Mouse (Mus musculus): ENCODE results near the gene Wdr78. TPM values are rescaled to one million over a fixed set of nuclear protein-coding genes. Genes with fewer than 3 reads are reported as not detected.

Gene Wdr78
- total RNA-seq, 2 experiments from 2014 or later, result 1.6 to 1.7 TPM

GRCm38 (mm10) chr4:102989391-102989790, 125.0 kb downstream of the Wdr78 start:
- no peak for ATAC-seq (replicated peaks; ENCODE audit: low FRiP score, poor library complexity, severe bottlenecking)

GRCm38 (mm10) chr4:102988526-102988925, 125.8 kb downstream of the Wdr78 start:
- no peak for ATAC-seq (replicated peaks; ENCODE audit: low FRiP score, poor library complexity, severe bottlenecking)

Other genes starting within 250 kb of the Wdr78 start
- 3.2 TPM in 1 of 2 replicates, not detected in the other for gene Tctex1d1, start 135.9 kb downstream of the Wdr78 start, total RNA-seq (2015; ENCODE audit: low replicate concordance)
- not detected in 2 replicates for gene Tctex1d1, start 135.9 kb downstream of the Wdr78 start, total RNA-seq (2017; ENCODE audit: low replicate concordance)
- gene Insl5, start 87.7 kb downstream of the Wdr78 start, total RNA-seq (2015; ENCODE audit: low replicate concordance), result not detected in 2 replicates
- not detected in 2 replicates for gene Insl5, start 87.7 kb downstream of the Wdr78 start, total RNA-seq (2017; ENCODE audit: low replicate concordance)
- gene Mier1, start 165 bp downstream of the Wdr78 start, total RNA-seq (2015; ENCODE audit: low replicate concordance), result 134 and 164 TPM in 2 replicates
- 151 and 175 TPM in 2 replicates for gene Mier1, start 165 bp downstream of the Wdr78 start, total RNA-seq (2017; ENCODE audit: low replicate concordance)
- 21.6 and 37.3 TPM in 2 replicates for gene Slc35d1, start 100.6 kb upstream of the Wdr78 start, total RNA-seq (2015; ENCODE audit: low replicate concordance)
- 5.9 and 8.7 TPM in 2 replicates for gene Slc35d1, start 100.6 kb upstream of the Wdr78 start, total RNA-seq (2017; ENCODE audit: low replicate concordance)
- gene 4921539E11Rik, start 176.3 kb upstream of the Wdr78 start, total RNA-seq (2015; ENCODE audit: low replicate concordance), result not detected in 2 replicates
- not detected in 2 replicates for gene 4921539E11Rik, start 176.3 kb upstream of the Wdr78 start, total RNA-seq (2017; ENCODE audit: low replicate concordance)
- 2.5 TPM in 2 replicates for gene Oma1, start 199.3 kb upstream of the Wdr78 start, total RNA-seq (2015; ENCODE audit: low replicate concordance)
- 9.6 and 12.8 TPM in 2 replicates for gene Oma1, start 199.3 kb upstream of the Wdr78 start, total RNA-seq (2017; ENCODE audit: low replicate concordance)